Mouse (Mus musculus) C2C12 (cell line): Measurements from ENCODE around the gene Gm4737.

ENCODE experiments used
- CEBPB ChIP-seq: IDR thresholded peaks from one replicate; pipeline ENCODE4 v1.6.1; 2011; ENCODE audit warnings: low read depth, mild to moderate bottlenecking, control low read depth, moderate library complexity
- CTCF ChIP-seq: IDR thresholded peaks from one replicate; pipeline ENCODE4 v1.5.1; 2011; ENCODE audit not compliant: control insufficient read depth, insufficient read depth, insufficient read length
- MAX ChIP-seq: IDR thresholded peaks from one replicate; pipeline ENCODE4 v1.6.1; 2011; ENCODE audit warnings: mild to moderate bottlenecking, control low read depth
- MYOD1 ChIP-seq: IDR thresholded peaks from one replicate; pipeline ENCODE4 v1.6.1; 2011; ENCODE audit warnings: low read depth; ENCODE audit not compliant: control insufficient read depth, insufficient read length
- MYOG ChIP-seq: IDR thresholded peaks from one replicate; pipeline ENCODE4 v1.6.1; 2011; ENCODE audit not compliant: control insufficient read depth, insufficient read length; ENCODE audit errors: extremely low read depth
- USF1 ChIP-seq: IDR thresholded peaks from one replicate; pipeline ENCODE4 v1.6.1; 2011; ENCODE audit warnings: low read depth, mild to moderate bottlenecking, control low read depth, moderate library complexity

DNA sequence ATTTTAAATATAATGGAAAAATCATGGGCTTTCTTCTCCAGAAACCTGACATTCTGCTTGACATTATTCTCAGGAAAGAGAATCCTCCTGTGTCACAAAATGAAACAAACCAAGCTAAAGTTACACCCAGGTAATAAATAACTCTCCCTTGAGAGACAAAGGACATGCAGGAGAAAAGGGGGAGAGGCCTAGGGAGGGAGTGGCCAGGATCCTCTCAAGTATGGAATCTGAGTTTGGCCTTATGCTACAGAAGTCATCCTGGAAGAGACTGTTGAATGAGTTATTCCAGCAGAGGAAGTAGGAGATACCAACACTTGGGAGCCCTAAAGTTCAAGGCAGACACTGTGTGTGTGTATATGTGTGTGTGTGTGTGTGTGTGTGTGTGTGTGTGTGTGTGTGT is 32.6 kb downstream of the Gm4737 start:
- TF ChIP-seq MYOD1 (no peak), USF1 (no peak), MAX (no peak), CTCF (no peak), MYOG (no peak), CEBPB (no peak)
